Mouse (Mus musculus) liver (tissue): ENCODE results near the gene Tbca.
A peak's percentile ranks its signal among the peaks of the same experiment; 100 is the strongest.

Experiments used
- DNase-seq: peaks from one replicate; pipeline ENCODE4 v3.0.0-alpha.2; 2020; ENCODE audit warnings: mixed read lengths

The Tbca gene

GRCm38 (mm10) chr13:94788771-94789649, at the start of gene Tbca:
Gene Tbca, plus strand, starts transcription at chr13:94788910.
- peak; percentile 93 for DNase-seq

GRCm38 (mm10) chr13:94745176-94745575, 43.5 kb upstream of the Tbca start:
- no peak for DNase-seq

- no peak for DNase-seq
These were observed 22.9 kb upstream of the Tbca start for GRCm38 (mm10) chr13:94765852-94766251.

GRCm38 (mm10) chr13:94768460-94769154, 20.1 kb upstream of the Tbca start:
- DNase-seq = no peak

- no peak for DNase-seq
These were observed 19.6 kb upstream of the Tbca start for GRCm38 (mm10) chr13:94769155-94769470.

GRCm38 (mm10) chr13:94786866-94787265, 1.8 kb upstream of the Tbca start:
- no peak for DNase-seq

- DNase-seq = no peak
These were observed 6.0 kb downstream of the Tbca start for GRCm38 (mm10) chr13:94794689-94795088.

GRCm38 (mm10) chr13:94803480-94804057, 14.9 kb downstream of the Tbca start:
- DNase-seq = no peak

- no peak for DNase-seq
These were observed 17.8 kb downstream of the Tbca start for GRCm38 (mm10) chr13:94806315-94807179.

GRCm38 (mm10) chr13:94808596-94808995, 19.9 kb downstream of the Tbca start:
- no peak for DNase-seq

GRCm38 (mm10) chr13:94809724-94810123, 21.0 kb downstream of the Tbca start:
- DNase-seq = no peak

- no peak for DNase-seq
These were observed 22.7 kb downstream of the Tbca start for GRCm38 (mm10) chr13:94811451-94811850.

- DNase-seq = no peak
These were observed 25.1 kb downstream of the Tbca start for GRCm38 (mm10) chr13:94813770-94814169.

GRCm38 (mm10) chr13:94820516-94820915, 31.8 kb downstream of the Tbca start:
- DNase-seq = no peak

GRCm38 (mm10) chr13:94820956-94821355, 32.2 kb downstream of the Tbca start:
- DNase-seq = no peak

- DNase-seq = no peak
These were observed 37.7 kb downstream of the Tbca start for GRCm38 (mm10) chr13:94826389-94826788.

- DNase-seq = no peak
These were observed 38.3 kb downstream of the Tbca start for GRCm38 (mm10) chr13:94826986-94827385.

- no peak for DNase-seq
These were observed 39.1 kb downstream of the Tbca start for GRCm38 (mm10) chr13:94827847-94828246.

GRCm38 (mm10) chr13:94838047-94838720, 49.5 kb downstream of the Tbca start:
- no peak for DNase-seq

- DNase-seq = no peak
These were observed 50.1 kb downstream of the Tbca start for GRCm38 (mm10) chr13:94838756-94839337.

GRCm38 (mm10) chr13:94843236-94843635, 54.5 kb downstream of the Tbca start:
- DNase-seq = no peak

GRCm38 (mm10) chr13:94847870-94848269, 59.2 kb downstream of the Tbca start:
- no peak for DNase-seq
